9 mouse cellular contexts compared by ENCODE assay signal in genomic region chr11:74834359-74834638, GRCm38 (mm10). TPM values are rescaled to one million over a fixed set of nuclear protein-coding genes. Genes with fewer than 3 reads are reported as not detected.
DNase-seq lines count a peak whose midpoint lies in the region; ATAC-seq and TF ChIP-seq lines count a peak whose summit lies in the region.
"Had no signal": no experiment of that assay in that cellular context is flagged by ENCODE, and none has a peak within 500 bp of the region (broad histone marks: within the 10 kb centered on the region; RNA-seq: fewer than 3 reads in every experiment).

No protein-coding gene starts in this region.

- DNase-seq in adrenal gland, adult 8-10 months: peak; percentile 24
- DNase-seq in adrenal gland, adult 18-20 months (ENCODE audit: low spot score in 2 of 2): no peak
- DNase-seq in kidney, postnatal 14 days: no peak
- DNase-seq in thymus, adult 2 months: no peak
- DNase-seq in thymus, postnatal 36 days: no peak
- DNase-seq in stomach, postnatal 0 days (ENCODE audit: low spot score): no peak
- no peak for DNase-seq in midbrain, postnatal 0 days (ENCODE audit: low spot score)
- DNase-seq: lung, adult 2 months had no signal

- H3K4me1 ChIP-seq in kidney, embryonic 14.5 days (ENCODE audit: control insufficient read depth, insufficient read depth, low read length): peaks cover 38% of the 10 kb centered on the region
- peaks cover 43% of the 10 kb centered on the region for H3K4me1 ChIP-seq in thymus, adult 2 months (replicated peaks; ENCODE audit: control insufficient read depth, insufficient read depth, low read length)
- H3K4me1 ChIP-seq in stomach, postnatal 0 days (replicated peaks; ENCODE audit: control insufficient read depth, insufficient read depth): peaks cover 12% of the 10 kb centered on the region; the same call in 1 of the 2 replicates
- H3K4me1 ChIP-seq in midbrain, postnatal 0 days (ENCODE audit: insufficient read depth, low read length): peaks cover 13% of the 10 kb centered on the region

- TF ChIP-seq EP300 in stomach, postnatal 0 days (optimal IDR thresholded peaks at IDR 0.05): no peak

- no peak for TF ChIP-seq CTCF in thymus, adult 2 months (IDR thresholded peaks at IDR 0.05; ENCODE audit: borderline replicate concordance, control insufficient read depth, extremely low read depth, insufficient read depth, low read length, poor library complexity)
- peak; percentile 20; the same call in 1 of the 2 replicates for TF ChIP-seq CTCF in stomach, postnatal 0 days (IDR thresholded peaks at IDR 0.05; ENCODE audit: low read depth)
- no peak for TF ChIP-seq CTCF in midbrain, postnatal 0 days (IDR thresholded peaks at IDR 0.05)

- no peak for ATAC-seq in kidney, embryonic 14.5 days (ENCODE audit: low FRiP score, low TSS enrichment)
- no peak for ATAC-seq in stomach, postnatal 0 days (ENCODE audit: low FRiP score, low TSS enrichment)
- ATAC-seq in midbrain, postnatal 0 days (ENCODE audit: low FRiP score): no peak

- H3K9ac ChIP-seq in kidney, embryonic 14.5 days (ENCODE audit: low read depth, low read length): peak overlapping the region; percentile 4; the same call in 1 of the 2 replicates
- no peak overlapping the region for H3K9ac ChIP-seq in stomach, postnatal 0 days (ENCODE audit: low read length)
- H3K9ac ChIP-seq in midbrain, postnatal 0 days (replicated peaks; ENCODE audit: low read length, poor library complexity, severe bottlenecking): no peak overlapping the region

- H3K4me3 ChIP-seq in kidney, embryonic 14.5 days (ENCODE audit: low read length): no peak overlapping the region
- H3K4me3 ChIP-seq in thymus, adult 2 months (ENCODE audit: control insufficient read depth, insufficient read depth, low read length): no peak overlapping the region
- no peak overlapping the region for H3K4me3 ChIP-seq in stomach, postnatal 0 days (ENCODE audit: low read depth, low read length)
- H3K4me3 ChIP-seq in midbrain, postnatal 0 days (ENCODE audit: low read depth, low read length): no peak overlapping the region

- no peaks in the 10 kb centered on the region for H3K36me3 ChIP-seq in kidney, embryonic 14.5 days (ENCODE audit: control insufficient read depth, insufficient read depth, low read length)
- H3K36me3 ChIP-seq in thymus, adult 2 months (ENCODE audit: control insufficient read depth, insufficient read depth, low read length): no peaks in the 10 kb centered on the region
- H3K36me3 ChIP-seq in stomach, postnatal 0 days (ENCODE audit: control insufficient read depth, insufficient read depth, low read length): no peaks in the 10 kb centered on the region; the same call in 1 of the 2 replicates
- no peaks in the 10 kb centered on the region for H3K36me3 ChIP-seq in midbrain, postnatal 0 days (ENCODE audit: insufficient read depth, low read length)

- 39% methylated on average over 1 of the region's 1 CpGs for WGBS in kidney, embryonic 14.5 days
- 46% methylated on average over 1 of the region's 1 CpGs for WGBS in thymus, adult 2 months
- 50% methylated on average over 1 of the region's 1 CpGs for WGBS in stomach, postnatal 0 days
- 54% methylated on average over 1 of the region's 1 CpGs for WGBS in midbrain, postnatal 0 days

- H3K4me2 ChIP-seq in kidney, embryonic 14.5 days (replicated peaks; ENCODE audit: low read depth, low read length): no peak overlapping the region
- H3K4me2 ChIP-seq in stomach, postnatal 0 days (replicated peaks; ENCODE audit: low read depth): no peak overlapping the region
- no peak overlapping the region for H3K4me2 ChIP-seq in midbrain, postnatal 0 days (ENCODE audit: low read depth, low read length, poor library complexity, severe bottlenecking)

- H3K27ac ChIP-seq in kidney, embryonic 14.5 days (ENCODE audit: low read depth, low read length): peak overlapping the region; percentile 25; the same call in 1 of the 2 replicates
- H3K27ac ChIP-seq in thymus, adult 2 months (ENCODE audit: control insufficient read depth, insufficient read depth, low read length): peak overlapping the region; percentile 3; the same call in 1 of the 2 replicates
- H3K27ac ChIP-seq in stomach, postnatal 0 days (replicated peaks): peak overlapping the region; percentile 71; the same call in 1 of the 2 replicates
- no peak overlapping the region for H3K27ac ChIP-seq in midbrain, postnatal 0 days (ENCODE audit: low read depth, low read length)

- no peak for TF ChIP-seq POLR2A in thymus, adult 2 months (IDR thresholded peaks at IDR 0.05; ENCODE audit: control insufficient read depth, extremely low read depth, insufficient read depth, low read length, poor library complexity)

- H3K27me3 ChIP-seq in kidney, embryonic 14.5 days (ENCODE audit: control insufficient read depth, insufficient read depth, low read length): no peaks in the 10 kb centered on the region
- H3K27me3 ChIP-seq in thymus, adult 2 months (ENCODE audit: control insufficient read depth, insufficient read depth, low read length): no peaks in the 10 kb centered on the region
- H3K27me3 ChIP-seq in stomach, postnatal 0 days (ENCODE audit: control insufficient read depth, insufficient read depth, low read length): no peaks in the 10 kb centered on the region
- H3K27me3 ChIP-seq in midbrain, postnatal 0 days (ENCODE audit: insufficient read depth, low read length): no peaks in the 10 kb centered on the region

- no peaks in the 10 kb centered on the region for H3K9me3 ChIP-seq in kidney, embryonic 14.5 days (ENCODE audit: control insufficient read depth, low read length)
- no peaks in the 10 kb centered on the region for H3K9me3 ChIP-seq in stomach, postnatal 0 days (ENCODE audit: control insufficient read depth, low read length)
- H3K9me3 ChIP-seq in midbrain, postnatal 0 days (ENCODE audit: low read length): no peaks in the 10 kb centered on the region

RNA-seq across cellular contexts. Expression of gene Mnt, which starts 3.6 kb away (rescaled TPM):
- 10 to 100 TPM; 24.4 to 36.0 (median 27.1) TPM for total RNA-seq in adrenal gland, adult 8-10 months (2022)
- total RNA-seq in adrenal gland, adult 18-20 months (2021): 10 to 100 TPM; 18.3 to 28.9 TPM
- 4.9 and 6.6 TPM in 2 replicates for polyA plus RNA-seq in kidney, embryonic 14.5 days (2014; fragmentation: Nextera tagmentation; extraction: Ambion mirVana)
- 39.9 and 48.4 TPM in 2 replicates for polyA plus RNA-seq in thymus, adult 2 months (2012; rRNA removed)
- 2.5 and 2.6 TPM in 2 replicates for polyA plus RNA-seq in stomach, postnatal 0 days (2015; fragmentation: Nextera tagmentation; extraction: Ambion mirVana)
- total RNA-seq in midbrain, postnatal 0 days (2014; rRNA removed): 17.6 and 18.6 TPM in 2 replicates
- 7.4 and 8.4 TPM in 2 replicates for polyA plus RNA-seq in midbrain, postnatal 0 days (2015; fragmentation: Nextera tagmentation; extraction: Ambion mirVana)
